Mouse (Mus musculus): ENCODE results near the gene Lrrc32.
A peak's percentile ranks its signal among the peaks of the same experiment; 100 is the strongest.

The Lrrc32 gene

DNA sequence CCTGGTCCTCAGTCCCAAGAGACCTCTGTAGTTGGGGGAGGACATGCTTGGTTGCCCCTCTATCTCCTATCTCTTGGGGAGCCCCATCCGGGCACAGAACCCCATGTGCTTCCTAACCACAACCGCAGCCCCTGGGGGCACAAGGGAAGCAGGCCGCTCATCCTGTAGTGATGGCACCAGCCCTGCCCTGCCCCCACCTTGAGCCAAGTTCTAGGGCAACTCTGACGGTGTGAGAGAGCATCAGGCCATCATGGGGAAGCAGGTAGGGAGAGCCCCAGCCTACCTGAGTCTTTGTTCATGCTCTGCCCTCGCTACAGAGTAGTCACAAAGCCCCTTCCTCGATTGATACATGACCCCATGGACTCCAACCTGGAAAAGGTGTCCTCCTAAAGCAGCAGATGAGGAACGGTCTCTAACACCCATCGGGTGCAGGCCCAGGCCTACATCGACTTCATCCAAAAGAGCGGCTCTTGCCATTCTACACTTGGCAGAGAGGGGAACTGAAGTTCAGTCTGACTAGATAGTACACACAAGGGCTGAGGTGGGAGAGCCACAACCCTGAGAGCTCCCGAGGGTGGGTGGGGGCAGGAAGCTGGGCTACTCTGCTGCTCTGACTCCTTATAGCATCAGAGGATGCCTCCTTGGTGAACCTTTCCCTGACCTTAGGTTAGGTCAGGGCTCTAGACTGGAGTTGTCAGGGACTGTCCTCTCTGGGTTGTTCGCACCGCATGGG, 519 bp upstream of the Lrrc32 start:
- no peak for DNase-seq

DNA sequence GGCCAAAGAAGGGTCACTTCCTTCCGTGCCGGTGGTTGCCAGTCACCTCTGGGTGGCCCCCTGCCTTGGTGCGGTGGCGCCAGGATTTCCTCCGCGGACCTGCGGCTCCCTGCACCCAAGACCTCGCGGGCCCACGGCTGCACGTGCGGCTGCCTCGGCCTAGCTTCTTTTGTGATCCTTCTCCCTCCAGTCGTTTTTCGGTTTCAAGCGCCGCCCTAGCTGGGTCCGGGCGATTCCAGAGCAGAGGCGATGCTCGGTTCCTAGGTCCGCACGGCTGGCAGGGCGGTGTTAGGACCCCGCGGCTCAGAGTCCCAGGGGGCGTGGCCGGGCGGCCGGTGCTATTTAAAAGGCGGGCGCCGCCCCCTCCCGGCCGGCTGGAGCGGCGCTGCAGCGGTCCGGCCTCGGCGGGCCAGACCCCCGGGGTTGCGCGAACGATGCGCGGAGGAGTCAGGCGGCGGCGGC, 571 bp downstream of the Lrrc32 start:
- DNase-seq, result peak; percentile 87 to 91

DNA sequence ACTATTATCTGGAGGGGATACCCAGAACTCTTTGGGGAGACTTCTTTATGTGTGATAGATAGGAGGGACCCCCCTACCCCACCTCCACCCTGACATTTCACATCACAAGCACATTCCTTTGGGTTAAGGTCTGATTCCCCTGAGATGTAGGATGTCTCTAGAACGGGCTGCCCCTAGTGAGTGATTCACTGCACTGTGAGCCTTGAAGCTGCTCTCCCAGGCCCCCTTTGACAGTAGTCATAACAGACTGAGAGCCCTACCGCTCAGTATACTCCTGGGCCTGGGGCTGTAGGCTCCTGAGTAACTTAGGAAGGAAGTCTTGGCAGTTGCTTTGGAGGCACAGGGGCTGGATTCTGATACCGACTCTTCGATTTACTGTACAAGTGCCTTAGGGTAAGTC, 1.2 kb downstream of the Lrrc32 start:
- no peak for DNase-seq

DNA sequence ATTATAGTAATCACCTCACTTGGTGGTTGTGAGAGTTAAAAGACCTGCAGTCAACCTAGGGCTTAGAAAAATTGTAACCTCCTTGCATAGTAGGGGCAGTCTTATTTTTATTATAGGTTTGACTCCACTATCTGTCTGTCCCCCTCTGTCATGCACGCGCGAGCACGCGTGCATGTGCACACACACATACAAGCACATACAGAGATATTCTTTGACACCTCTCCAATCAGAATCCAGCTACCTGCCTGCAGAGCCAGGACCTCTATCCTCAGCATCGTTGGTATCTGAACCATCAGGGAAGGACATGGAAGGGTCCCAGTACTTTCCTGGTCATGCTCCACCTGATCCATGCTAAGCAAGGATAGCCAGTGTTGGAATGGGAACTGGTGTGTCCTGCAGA, 1.8 kb downstream of the Lrrc32 start:
- no peak for DNase-seq

DNA sequence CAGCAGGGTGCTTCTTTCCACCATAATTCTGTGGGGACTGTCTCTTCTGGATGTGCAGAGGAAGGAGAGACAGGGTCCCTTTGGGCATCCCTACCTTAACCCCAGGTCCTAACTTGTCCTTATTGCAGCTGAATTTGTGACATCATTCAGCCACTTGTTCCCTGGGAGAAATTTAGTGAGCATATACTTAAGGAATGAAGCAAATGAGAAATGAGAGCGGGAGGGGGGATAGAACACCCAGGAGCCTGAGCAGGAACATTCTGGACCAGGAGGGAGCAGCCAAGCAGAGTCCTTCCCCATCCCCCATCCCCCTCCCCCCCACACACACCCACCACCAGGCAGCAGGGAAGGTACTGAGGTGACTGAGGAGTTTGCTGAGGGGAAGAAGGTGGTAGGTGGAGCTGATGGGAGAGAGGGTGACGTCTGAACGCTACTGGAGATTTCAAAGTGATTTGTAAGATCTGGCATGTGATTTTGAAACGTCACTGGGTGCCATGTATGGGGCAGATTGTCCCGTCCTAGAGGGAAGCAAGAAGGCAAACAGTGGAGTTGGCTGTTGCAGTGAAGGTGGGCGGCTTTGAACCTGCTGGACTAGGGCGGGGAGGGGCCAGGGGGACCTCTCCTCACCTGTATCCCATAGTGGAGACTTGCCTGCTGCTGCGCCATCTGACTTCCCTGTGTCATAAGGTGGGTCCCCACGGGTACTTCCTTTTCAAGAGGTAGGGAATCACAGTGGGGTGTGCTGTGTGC, 2.5 kb downstream of the Lrrc32 start:
- DNase-seq, result no peak

DNA sequence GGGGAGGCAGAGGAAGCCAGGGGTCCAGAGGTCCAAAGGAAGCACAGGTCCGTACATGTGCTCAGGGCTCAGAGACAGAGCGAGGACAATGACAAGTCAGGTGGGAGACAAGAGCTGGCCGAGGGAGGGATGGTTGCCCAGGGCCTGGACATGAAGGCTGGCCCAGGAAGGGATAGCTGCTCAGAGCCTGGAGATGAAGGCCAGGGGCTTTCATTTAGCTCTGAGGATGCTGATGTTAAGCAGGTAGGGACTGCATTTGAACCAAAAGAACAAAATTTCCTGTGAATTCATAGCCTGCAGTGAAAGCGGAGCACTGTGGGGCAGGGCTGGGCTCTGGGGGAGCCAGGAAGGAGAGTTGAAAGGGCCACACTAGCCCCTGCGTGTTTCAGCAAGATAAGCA, 3.2 kb downstream of the Lrrc32 start:
- DNase-seq, result peak in 1 of 2 experiments; percentile 46

DNA sequence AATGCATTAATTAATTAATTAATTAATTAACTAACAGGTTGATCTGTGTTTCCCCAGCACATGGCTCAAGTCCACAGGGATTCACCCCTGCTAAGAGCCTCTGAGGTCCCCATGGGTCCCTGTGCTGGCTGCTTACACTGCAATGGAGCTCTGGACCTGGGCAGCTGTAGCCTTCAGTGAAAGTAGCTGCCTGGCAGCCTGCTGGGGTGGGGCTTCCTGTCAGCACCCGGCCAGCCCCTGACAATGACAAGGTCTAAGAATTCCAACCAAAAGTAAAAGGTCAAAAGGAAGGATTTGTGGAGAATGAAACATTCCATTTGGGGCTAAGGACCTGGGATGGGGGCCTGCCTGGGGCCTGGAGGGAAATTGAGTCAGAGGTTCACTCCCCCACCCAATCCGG, 4.2 kb downstream of the Lrrc32 start:
- DNase-seq, result peak; percentile 56 to 70

DNA sequence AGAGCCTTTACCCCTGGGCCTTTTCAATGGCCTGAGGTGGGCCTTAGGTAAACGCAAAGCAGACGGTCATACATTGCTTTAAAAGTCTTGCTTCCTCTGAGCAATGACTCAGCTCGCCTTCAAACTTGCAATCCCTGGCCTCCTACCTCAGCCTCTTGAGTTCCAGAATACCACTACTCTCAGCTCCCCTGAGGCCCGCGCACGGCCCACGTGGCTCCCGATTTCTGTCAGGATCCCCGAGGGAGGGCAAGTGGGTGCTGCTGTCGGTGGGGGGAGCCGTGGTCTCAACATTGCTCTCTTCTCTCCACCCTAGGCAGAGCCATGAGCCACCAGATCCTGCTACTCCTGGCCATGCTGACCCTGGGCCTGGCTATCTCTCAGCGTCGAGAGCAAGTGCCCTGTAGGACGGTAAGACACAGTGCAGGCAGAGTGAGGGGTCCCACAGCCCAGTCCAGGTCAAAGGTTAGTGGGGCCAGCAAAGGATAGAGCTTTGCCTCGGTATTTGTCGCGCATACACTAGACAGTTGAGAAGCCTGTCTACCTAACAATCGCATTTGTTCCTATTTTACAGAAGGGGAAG, 4.9 kb downstream of the Lrrc32 start:
- DNase-seq, result no peak

DNA sequence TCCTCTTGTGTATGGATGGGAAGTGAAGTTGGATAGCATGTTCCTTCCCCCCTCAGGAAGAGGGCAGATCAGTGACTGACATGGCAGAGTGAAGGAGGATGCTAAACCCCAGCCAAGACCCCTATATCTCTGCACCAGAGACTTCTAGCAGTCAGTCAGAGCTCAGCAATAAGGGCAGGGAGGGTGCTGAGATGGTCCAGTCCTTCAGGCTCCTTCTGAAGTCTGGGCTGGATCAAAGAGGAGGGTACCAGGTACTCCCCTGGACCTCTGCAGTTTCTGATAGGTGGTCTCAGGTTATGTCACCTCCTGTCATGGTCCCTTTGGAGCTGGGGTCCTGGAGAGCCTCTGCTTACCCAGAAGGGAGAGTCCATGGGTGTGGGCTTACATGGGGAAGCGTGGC, 6.5 kb downstream of the Lrrc32 start:
- no peak for DNase-seq

DNA sequence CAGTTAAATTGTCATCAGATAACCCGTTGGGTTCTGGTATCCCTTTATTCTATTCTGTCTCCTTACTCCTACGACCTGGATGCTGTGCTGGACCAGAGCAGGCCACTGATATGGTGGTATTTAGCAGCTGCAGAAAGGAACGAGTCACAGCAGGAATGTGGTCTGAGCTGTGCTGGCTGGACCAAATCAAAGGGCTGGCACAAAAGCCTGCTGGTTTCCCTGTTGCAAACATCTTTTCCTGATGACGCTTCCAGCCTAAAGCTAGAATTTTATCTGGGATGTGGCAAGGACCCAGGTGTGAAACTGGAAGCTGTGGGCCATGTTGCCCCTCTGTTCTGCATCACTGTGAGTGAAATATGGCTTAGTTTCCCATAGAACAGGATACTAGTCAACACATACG, 8.4 kb downstream of the Lrrc32 start:
- DNase-seq, result no peak

DNA sequence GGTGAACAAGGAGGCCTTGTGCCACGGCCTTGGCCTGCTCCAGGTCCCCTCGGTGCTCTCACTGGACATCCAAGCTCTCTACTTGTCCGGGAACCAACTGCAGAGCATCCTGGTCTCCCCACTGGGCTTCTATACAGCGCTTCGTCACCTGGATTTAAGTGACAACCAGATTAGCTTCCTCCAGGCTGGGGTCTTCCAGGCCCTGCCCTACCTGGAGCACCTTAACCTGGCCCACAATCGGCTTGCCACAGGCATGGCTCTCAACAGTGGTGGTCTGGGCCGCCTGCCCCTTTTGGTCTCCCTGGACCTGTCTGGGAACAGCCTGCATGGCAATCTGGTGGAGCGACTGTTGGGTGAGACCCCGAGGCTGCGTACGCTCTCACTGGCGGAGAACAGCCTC, 9.0 kb downstream of the Lrrc32 start:
- no peak for DNase-seq

DNA sequence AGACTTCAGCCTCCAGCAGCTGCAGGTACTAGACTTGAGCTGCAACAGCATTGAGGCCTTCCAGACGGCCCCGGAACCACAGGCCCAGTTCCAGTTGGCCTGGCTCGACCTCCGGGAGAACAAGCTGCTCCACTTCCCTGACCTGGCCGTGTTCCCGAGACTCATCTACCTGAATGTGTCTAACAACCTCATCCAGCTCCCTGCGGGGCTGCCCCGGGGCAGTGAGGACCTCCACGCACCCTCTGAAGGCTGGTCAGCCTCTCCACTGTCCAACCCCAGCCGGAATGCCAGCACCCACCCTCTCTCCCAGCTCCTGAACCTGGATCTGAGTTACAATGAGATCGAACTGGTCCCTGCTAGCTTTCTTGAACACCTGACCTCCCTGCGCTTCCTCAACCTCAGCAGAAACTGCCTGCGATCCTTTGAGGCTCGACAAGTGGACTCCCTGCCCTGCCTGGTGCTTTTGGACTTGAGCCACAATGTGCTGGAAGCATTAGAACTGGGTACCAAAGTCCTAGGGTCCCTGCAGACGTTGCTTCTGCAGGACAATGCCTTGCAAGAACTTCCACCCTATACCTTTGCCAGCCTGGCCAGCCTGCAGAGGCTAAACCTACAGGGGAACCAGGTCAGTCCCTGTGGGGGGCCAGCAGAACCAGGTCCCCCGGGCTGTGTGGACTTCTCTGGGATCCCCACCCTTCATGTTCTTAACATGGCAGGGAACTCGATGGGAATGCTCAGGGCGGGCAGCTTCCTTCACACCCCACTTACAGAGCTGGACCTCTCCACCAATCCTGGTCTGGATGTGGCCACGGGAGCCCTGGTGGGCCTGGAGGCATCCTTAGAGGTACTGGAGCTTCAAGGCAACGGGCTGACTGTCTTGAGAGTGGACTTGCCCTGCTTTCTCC, 9.8 kb downstream of the Lrrc32 start:
- DNase-seq, result peak; percentile 52 to 79

DNA sequence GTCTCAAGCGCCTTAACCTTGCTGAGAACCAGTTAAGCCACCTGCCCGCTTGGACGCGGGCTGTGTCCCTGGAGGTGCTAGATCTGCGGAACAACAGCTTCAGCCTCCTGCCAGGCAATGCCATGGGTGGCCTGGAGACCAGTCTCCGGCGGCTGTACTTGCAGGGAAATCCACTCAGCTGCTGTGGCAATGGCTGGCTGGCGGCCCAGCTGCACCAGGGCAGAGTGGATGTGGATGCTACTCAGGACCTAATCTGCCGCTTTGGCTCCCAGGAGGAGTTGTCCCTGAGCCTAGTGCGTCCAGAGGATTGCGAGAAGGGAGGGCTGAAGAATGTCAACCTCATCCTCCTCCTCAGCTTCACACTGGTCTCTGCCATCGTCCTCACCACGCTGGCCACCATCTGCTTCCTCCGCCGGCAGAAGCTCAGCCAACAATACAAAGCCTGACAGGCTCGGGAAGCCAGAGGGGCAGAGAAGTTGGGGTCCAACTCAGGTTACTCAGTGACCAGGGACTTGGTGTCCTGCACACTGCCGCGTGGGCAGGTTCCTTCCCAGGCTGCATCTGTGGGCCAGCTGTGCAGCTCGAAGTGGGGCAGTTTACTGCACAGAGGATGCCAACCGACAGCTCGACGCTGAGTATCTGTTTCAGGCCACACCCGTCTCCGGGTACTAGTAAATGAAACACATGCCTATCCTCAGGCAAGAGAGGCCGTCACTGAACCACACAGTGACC, 10.6 kb downstream of the Lrrc32 start:
- DNase-seq, result peak in 1 of 2 experiments; percentile 59

DNA sequence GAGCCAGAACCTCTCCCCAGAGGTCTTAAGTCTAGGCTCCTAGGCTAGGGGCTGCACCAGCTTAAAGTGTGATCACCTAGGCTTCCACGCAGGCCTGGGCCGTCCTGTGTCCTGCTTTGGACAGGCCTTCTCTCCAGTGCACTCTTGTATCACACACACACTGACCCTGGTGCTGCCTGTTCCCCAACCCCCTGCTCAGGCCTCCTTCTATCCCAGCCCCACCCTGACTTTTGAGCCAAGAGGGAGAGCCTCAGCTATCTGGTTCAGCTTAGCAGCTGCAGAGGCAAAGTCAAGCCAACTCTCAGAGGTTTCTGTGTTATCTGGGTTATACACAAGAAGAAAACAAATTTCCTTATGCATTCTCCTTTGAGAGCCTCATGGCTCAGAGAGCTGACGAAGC, 11.4 kb downstream of the Lrrc32 start:
- DNase-seq, result peak in 1 of 2 experiments; percentile 69

DNA sequence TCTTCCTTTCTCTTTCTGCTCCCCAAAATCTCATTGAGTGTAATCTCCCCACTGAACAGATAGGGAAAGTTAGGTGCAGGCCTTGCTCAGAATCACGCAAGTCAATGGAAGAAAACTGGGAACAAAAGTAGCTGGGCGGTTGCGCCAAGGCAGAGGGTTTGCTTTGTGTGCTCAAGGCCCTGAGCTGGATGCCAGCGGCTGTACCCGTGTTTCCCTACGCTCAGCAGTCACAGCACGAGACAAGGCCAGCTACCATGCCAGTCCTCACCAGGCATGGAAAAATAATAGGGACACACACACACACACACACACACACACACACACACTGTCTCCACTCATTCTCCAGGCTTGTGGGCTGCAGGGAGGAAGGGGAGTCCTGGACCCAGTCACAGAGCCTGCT, 12.0 kb downstream of the Lrrc32 start:
- DNase-seq, result no peak

DNA sequence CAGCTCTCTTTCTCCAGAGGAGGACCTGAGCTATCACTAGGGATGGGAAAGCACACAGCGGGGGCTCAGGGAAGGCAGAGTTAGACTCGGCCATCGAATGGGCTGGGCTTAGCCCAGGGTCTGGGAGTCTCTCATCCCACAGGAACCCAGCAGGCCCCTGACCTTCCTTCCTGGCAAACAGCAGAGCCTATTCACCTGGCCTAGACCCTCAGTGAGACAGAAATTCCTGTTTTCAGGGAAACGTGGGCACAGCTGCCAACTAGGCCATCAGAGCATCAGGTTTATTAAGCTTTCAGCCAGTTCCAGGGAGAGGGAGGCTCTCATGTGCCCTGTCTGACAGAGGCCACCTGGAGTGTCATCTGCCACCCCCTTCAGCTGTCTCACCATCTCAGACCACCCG, 13.8 kb downstream of the Lrrc32 start:
- DNase-seq, result peak in 1 of 2 experiments; percentile 41

DNA sequence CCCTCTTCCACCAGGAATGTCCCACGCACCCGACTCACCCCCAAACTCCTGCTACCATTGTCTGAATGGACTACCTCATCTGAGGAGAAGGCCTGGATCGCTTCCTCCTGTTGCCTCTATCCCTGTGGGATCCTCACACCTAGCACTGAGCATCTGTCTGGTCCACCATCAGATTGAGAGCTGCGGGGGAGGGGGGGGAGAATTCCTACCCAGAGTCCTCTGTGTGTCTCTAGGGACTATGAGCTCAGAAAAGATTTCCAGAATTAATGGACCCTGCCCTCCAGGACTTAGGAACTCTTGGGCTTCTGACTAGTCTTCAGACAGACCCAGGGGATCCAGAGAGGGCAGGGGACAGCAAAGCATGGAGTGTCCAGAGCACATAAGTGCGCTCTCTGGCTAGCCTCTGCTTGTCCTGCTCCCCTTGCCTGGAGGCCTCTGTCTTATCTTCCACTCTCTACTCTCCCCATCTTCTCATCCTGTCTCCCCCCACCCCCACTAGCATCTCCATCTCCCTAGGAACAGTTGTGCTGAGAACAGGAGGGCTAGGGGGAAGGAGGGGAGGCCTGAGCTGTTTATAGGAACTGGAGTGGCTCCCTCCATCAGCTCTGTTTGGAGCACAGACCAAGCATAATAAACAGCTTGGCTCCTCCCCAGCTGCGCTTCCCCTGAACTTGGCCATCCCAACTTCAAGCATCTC, 15.0 kb downstream of the Lrrc32 start:
- peak; percentile 61 to 70 for DNase-seq

DNA sequence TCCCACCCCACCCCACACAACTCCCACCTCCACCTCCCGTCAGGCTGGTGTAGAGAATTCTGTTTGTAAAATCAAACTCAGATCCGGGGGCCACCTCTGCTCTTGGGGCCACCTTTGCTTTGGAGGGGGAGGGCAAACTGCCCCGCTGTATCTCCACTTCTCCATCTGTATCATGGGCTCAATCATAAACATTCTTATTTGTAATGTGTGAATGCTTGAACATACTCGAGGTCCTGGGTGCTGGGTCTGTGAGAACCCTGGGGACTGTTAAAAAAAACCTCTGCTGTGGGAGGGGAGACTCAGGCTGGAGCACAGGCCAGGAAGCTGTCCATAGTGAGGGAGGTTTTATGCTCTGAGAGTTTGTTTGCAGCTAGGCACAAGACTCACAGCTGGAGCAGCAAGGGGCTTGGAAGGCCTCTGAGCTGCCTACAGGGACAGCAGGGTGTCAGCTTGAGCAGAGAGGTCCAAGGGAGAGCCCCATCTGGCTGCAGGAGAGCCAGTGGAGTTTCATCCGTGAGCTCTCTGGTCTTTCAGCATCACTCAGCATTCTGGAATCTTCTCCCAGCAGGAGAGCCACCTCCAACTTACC, 15.7 kb downstream of the Lrrc32 start:
- peak in 1 of 2 experiments; percentile 50 for DNase-seq

DNA sequence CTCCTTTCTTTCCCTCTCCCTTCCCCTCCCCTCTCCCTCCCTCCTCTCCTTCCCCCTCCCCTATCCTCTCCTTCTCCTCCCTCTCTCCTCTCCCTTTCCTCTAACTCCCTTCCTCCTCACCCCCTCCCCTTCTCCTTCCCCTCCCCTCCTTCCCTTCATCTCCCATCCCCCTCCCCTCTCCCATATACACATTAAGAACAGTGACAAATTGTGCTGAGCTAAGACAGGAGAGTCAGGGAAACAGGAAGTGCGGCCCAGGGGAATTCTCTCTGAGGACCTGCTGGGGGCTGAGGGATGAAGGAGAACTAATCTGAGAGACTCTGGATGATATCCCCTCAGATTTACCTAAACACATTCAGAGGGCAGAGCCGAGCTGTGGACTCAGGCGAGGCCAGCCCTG, 16.6 kb downstream of the Lrrc32 start:
- DNase-seq, result no peak

DNA sequence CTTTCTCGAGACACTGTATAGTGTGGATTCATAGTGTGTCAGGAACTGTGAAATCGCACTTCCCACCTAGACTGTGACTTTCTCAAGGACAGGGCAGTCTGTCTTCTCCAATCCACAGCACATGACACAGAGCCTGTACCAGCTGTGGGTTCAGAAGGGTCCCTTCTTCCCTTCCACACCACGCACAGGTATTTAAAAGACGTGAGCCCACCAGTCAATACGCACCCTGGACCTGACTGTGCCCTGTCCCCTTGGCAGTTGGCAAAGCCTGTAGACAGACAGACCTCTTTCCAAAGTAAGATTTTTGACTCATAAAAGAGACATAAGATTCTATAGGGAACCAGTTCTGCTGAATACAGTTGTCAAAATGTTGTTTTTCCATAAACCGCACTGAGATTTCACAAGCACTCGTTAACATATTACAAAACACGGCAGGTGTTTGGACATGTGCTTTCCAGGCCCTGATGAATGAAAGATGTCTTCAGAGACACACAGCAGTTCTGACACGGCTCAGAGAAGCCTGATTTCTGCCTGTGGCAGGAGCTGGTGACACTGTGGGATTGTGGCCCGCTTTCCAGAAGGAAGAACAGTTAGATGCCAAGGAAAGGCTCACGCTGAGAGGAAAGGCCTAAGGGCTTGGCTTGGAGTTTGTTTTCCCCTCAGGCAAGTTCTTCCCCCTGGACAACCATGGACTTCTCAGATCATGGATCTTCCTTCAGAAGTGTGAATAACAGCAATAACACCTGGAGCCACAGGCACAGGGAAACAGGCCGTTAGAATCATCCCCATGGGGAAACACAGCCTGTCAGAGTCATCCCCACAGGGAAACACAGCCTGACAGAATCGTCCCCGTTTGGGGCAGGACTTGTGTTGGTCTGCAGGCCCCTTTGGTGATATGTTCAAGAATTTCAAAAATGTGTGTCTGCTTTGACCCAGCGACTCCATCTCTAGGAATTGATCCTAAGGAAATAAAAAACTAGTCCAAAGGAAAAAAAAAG, 22.2 kb downstream of the Lrrc32 start:
- no peak for DNase-seq

Data from kidney, postnatal 25 days (tissue).